Mouse (Mus musculus) thymus, postnatal 10 days (tissue): Measurements from ENCODE around the gene Wdr92.
"Not testable (repeated sequence)": the region's sequence is repeated elsewhere in the genome, so short reads cannot be mapped to it uniquely, and the experiment has no call there.

Source experiments
- DNase-seq, 2 experiments: peaks; one replicate each; pipeline ENCODE4 v3.0.0; 2021; ENCODE audit warnings: low spot score in 2 of 2

The Wdr92 gene

DNA sequence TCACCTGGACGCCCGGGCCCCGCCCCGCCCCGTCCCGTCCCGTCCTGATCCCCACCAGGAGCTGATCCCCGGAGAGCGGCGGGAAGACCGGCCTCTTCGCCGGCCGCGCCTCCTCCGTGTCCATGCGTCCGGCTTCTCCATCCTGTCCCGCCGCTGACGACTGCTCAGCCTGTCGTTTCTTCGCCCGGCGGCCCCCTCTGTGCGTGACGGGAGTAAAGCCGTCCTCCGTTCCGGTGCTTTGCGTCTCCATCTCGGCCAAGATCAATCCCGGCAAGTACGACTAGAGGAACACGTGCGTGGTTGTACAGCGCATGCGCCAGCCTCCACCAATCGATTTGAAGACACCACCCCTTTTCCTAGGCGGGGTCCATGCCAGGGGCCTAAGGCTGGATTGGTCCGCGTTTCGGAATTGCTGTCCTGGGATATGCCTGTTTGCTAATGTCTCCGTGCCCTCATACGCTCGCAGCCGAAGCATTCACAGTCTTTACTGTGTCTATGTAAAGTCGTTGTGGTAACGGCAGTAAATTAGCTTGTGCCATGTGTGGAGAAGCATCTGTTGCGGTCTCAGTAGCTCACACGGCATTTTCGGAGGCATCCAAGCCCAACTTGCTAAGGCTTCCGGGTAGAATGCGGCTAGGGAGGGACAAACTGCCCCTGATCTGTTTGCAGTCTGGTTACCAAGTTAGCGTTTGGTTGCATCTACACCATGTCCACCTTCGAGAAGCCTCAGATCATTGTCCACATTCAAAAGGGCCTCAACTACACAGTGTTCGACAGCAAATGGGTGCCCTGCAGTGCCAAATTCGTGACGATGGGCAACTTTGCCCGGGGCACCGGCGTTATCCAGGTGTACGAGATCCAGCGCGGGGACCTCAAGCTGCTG lies 29.6 kb downstream of the Wdr92 start, which contains the start of gene Pno1:
Pno1 (minus strand) TSS at position 311 of the 883 bp plus-strand sequence.
- peak; percentile 92 to 93 for DNase-seq

DNA sequence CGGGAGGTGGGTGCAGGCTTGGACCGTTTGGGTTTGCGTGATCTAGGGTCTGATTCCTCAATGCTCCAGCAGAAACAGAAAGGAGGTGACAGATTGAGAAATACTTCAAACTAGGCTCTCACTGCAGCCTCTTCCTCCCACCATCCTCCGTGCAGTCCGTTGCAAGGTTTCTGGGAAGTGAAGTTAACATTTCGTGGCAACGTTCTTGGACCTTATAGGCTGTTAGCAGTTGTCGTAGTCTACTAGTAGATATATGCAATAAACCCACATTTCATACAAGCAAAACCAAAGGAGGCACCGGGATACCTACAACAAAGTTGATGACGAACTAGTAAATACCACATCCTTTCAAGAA lies 30.2 kb downstream of the Wdr92 start:
- DNase-seq: no peak

DNA sequence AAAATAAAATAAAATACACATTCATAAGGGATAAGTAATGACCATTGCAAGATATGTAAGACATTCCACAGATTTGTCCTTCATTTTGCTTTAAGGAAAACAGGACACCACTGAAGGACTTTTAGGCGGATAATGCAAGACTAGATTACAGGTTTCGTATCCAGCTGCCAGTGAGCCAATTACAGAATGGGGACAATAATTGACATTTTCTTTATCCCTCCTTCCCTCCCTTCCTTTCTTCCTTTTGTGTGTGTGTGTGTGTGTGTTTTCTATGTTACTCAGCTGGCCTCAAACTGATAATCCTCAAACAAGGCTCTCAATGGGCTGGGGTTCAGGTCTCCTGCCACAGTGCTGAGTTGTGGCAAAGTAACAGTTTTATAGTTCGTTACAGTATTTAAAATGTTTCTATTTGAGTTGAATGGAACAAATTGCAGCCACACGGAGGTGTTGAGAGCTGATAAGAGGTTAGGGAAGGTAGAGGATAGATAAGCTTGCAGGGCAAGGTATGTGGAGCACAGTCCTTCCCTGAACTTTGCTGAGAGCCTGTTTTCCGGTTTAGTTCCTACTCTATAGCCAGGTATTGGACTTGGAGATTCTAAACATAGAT lies 31.1 kb downstream of the Wdr92 start:
- no peak for DNase-seq

DNA sequence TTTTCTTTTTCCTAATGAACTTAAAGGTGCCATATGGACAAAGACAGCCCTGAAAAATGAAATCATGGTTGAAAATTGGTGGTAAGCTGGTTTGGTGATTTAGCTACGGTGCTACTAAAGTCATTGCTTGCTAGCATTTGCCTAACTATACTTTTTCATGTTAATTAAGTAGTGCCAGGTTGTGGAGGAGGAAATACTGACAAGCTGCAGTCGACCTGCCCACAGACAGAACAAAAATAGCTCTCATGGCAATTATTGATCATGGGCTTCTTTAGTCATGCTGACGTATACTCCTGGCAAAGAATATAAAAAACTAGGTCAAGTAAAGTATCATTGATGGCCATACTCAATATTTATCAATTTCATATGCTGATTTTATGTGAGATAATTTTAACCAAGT lies 33.6 kb downstream of the Wdr92 start:
- DNase-seq: no peak

DNA sequence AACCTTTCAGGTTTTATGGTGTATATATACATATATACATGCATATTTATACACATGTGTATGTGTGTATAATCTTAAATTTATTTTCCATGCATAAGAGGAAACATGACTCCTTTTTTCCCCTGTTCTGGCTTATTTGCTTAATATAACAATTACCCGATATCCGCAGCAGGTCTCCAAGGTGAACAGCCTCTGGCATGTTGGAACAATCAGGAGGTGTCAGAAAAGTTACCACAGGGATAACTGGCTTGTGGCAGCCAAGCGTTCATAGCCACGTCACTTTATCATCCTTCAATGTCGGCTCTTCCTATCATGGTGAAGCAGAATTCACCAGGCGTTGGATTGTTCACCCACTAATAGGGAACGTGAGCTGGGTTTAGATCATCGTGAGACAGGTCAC lies 39.2 kb downstream of the Wdr92 start:
- DNase-seq: no peak

DNA sequence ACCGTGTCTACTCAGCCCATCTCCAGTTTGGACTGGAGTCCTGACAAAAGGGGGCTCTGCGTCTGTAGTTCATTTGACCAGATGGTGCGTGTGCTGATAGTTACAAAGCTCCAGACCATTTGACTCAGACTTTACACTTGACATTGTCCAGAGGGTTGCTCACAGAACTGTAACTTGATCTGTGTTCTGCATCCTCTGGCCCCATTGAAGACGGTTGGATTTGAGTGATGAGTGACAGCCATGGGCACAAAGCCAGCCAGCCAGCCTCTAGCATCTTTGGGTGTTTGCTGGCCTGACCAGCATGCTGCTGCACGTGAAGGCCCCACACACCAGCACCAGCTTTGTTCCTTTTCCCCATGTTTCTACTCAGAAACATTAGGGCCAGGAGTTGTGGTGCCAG lies 50.9 kb downstream of the Wdr92 start:
- DNase-seq: no peak

DNA sequence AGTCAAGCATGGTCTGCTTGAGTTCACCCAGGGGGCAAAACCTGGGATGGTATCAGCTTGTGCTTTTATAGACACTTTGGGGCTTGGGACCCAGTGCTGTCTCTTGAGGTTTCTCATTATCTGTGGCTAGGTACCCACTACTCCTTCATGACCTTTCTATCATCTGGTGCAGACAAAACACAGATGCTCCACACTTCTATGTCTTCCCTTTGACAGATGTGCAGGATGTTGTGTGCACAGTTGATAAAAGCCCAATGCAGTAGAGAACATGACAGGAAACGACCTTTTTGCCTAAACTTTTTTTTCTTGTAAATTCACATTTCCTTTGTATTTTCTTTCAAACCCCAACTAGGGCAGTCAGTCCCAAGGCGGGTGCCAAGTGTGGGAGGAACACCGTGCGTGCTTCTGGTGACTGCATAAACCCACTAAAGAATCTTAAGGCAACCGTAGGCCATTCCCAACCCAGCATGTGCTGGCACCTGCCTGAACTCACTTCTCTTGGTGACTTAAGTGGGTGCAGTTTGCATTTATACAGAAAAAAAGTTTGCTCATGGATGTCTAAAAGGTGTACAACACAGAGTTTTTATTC lies 54.6 kb downstream of the Wdr92 start:
- DNase-seq: peak; percentile 20 to 42

DNA sequence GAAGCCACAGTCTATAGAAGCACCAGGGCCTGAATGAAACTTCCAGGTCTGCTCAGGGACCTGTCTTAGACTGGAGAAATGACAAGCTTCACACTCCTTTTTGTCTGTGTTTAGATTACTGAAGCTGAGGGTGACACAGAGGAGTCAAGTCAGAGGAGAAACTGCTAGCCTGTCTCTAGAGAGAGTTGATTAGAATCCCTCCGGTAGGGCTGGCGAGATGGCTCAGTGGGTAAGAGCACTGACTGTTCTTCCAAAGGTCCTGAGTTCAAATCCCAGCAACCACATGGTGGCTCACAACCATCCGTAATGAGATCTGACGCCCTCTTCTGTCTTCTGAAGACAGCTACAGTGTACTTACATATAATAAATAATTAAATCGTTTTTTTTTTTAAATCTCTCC lies 56.7 kb downstream of the Wdr92 start:
- DNase-seq: not testable (repeated sequence)

DNA sequence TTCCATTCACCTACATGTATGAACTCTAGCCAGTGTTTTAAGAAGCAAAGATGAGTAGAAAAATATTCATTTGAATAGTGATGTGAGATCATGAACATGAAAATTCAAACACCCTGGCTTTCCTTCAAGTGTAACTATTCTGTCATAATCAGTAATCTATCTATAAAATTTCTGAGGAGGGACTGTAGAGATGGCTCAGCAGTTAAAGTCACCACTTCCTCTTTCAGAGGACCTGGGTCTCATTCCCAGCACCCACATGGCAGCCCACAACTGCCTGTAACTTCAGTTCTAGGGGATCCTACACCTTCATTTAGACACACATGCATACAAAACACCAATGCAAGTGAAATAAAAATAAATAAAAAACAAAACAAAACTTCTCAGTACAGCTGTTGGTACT lies 66.8 kb downstream of the Wdr92 start:
- no peak for DNase-seq

DNA sequence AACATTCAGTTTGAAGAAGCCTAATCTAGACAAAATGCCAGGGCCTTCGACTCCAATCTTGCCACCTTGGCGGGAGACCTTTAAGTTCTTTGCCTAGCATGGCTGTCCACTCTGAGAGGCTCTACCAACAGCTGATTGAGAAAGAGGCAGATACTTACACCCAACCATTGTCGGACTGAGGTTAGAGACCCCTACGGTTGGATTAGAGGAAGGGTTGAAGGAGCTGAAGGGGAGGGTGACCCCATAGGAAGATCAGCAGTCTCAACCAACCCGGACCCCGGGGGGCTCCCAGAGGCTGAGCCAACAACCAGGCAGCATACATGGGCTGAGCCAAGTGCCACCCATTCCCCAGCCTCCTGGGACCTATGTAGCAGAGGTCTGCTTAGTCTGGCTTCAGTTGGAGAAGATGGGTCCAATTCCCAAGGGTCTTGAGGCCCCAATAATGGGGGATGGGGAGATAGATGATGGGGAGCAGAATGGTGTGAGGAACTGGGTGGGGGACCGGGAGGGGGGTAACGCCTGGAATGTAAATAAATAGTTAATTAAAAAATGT lies 75.0 kb downstream of the Wdr92 start:
- DNase-seq: peak in 1 of 2 experiments; percentile 17

DNA sequence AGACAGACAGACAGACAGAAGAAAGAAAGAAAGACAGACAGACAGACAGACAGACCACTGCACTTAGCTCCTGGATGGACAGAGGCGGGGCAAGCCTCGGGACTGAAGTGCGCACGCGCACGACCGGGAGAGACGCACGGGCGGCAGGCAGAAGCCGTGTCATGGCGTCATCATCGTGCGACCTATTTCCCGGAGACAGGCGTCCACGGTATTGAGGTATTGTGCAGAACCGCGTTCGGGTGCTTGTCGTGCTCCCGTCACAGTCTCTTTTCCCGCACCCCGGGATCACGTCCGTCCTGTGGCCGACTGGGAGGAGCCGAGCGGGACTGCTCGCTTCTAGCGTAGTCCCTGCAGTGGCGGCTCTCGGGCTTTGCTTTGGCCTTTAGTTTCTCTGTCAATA lies 75.5 kb downstream of the Wdr92 start, which contains the start of gene C1d:
C1d (plus strand) TSS at position 137 of the 400 bp plus-strand sequence.
- DNase-seq: peak; percentile 89 to 94

DNA sequence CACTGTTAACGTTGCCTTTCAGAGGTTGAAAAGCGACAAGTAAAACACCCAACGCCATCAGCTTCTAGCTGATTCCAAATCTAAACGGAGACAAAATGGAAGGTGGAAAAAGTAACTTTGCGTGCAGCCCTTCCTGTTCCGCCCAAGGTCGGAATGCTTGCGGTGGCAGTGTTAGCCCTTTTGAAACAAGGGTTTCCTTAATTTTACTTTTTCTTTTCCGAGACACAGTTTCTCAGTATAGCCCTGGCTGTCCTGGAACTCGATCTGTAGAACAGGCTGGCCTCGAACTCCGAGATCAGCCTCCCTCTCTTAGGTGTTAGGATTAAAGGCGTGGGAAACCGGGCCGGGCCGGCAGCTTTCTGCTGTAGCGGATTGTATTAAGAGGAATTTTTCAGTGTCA lies 76.0 kb downstream of the Wdr92 start:
- DNase-seq: peak in 1 of 2 experiments; percentile 25

DNA sequence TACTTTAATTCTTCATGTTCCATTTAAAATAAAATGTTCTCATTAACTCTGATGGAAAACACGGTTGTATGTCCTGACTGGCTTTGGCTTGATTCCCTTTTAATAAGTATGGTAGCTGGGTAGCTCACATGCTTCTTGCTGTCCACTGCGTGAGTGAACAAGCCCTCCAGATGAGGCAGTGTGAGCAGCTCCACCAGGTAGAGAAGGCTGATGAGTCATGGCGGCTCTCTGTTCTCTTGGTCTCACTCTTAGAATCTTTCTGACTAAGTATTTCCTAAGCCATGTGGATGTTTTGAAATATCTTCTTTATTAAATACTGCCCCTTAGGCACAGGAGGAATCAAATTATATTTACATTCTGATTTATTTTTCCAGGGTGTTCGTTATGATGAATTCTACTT lies 85.3 kb downstream of the Wdr92 start:
- no peak for DNase-seq

DNA sequence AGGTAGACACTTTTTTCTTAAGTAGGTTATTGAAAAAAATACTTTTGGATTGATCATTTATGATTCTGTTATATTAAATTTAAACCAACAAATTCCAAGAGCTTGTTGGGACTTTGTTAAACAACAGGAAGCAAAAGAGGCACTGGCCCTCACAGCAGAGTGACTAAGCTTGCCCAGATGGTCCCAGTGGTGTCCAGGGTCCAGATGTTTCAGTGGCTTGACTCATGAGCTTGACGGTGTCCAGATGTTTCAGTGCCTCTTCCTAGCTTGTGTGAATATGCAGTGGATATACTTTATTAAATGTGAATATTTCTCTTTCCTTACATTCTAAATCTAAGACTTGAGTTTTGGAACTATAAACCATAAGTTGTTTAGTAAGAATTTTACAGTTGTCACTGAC lies 86.9 kb downstream of the Wdr92 start:
- DNase-seq: no peak

DNA sequence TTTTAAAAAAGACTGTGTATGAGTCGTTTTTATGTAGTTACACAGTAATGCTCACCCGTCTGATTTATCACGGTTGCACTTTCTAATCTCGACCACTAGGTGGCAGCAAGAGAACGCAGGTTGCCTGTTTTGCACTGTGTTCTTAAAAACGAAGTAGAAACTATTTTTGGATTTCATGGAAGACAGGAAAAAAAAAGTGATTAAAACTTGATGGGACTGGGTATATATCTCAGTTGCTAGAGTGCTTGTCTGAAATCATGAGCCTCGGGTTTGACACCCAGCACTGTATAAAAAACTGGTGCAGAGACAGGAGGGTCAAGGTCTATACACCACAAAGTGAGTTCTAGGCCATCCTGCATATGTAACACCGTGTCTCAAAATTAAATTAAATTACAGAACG lies 98.1 kb downstream of the Wdr92 start:
- DNase-seq: peak in 1 of 2 experiments; percentile 26
